Mouse (Mus musculus) neural tube, embryonic 11.5 days (tissue): Measurements from ENCODE around the gene Ifi27l2b. TPM values are rescaled to one million over a fixed set of nuclear protein-coding genes. Genes with fewer than 3 reads are reported as not detected.
"Not testable (repeated sequence)": the region's sequence is repeated elsewhere in the genome, so short reads cannot be mapped to it uniquely, and the experiment has no call there.

Experiments used
- ATAC-seq: fragments of 200-750 bp; cut with Nextera tagmentation; 2 replicates; pipeline ENCODE4 v1.8.0; 2017; ENCODE audit warnings: moderate number of reproducible peaks, mild to moderate bottlenecking, moderate TSS enrichment, moderate library complexity; ENCODE audit not compliant: insufficient read depth, low FRiP score, low TSS enrichment
- DNase-seq: peaks from one replicate; pipeline ENCODE4 v3.0.0-alpha.2; 2015; ENCODE audit warnings: low spot score
- H3K27ac ChIP-seq: fragments of 300-500 bp; sonication (generic); 2 replicates; pipeline ENCODE4 v1.5.1; 2014; ENCODE audit warnings: low read depth, mild to moderate bottlenecking, low read length
- H3K27me3 ChIP-seq: fragments of 300-500 bp; sonication (generic); 2 replicates; pipeline ENCODE4 v1.6.1; 2014; ENCODE audit warnings: mild to moderate bottlenecking, low read length, mixed read lengths; ENCODE audit not compliant: control insufficient read depth, insufficient read depth
- H3K36me3 ChIP-seq: fragments of 300-500 bp; sonication (generic); 2 replicates; pipeline ENCODE4 v1.6.1; 2014; ENCODE audit warnings: mild to moderate bottlenecking, low read length, moderate library complexity, mixed read lengths; ENCODE audit not compliant: control insufficient read depth, insufficient read depth
- H3K4me1 ChIP-seq: fragments of 300-500 bp; sonication (generic); 2 replicates; pipeline ENCODE4 v1.6.1; 2014; ENCODE audit warnings: low read length, mixed read lengths; ENCODE audit not compliant: control insufficient read depth, insufficient read depth
- H3K4me2 ChIP-seq: fragments of 300-500 bp; sonication (generic); 2 replicates; pipeline ENCODE4 v1.6.1; 2014; ENCODE audit warnings: low read depth, mild to moderate bottlenecking, moderate library complexity
- H3K4me3 ChIP-seq: fragments of 300-500 bp; sonication (generic); 2 replicates; pipeline ENCODE4 v1.5.1; 2014; ENCODE audit warnings: low read depth, low read length
- H3K9ac ChIP-seq: fragments of 300-500 bp; sonication (generic); 2 replicates; pipeline ENCODE4 v1.6.1; 2014; ENCODE audit warnings: mild to moderate bottlenecking, low read length
- H3K9me3 ChIP-seq: fragments of 300-500 bp; sonication (generic); 2 replicates; pipeline ENCODE4 v1.6.1; 2016; ENCODE audit warnings: low read length; ENCODE audit not compliant: control insufficient read depth
- WGBS: fragments of 180-500 bp; shearing (Covaris S2); extraction: QIAGEN DNeasy Blood & Tissue Kit; methylation state at CpG from one replicate; pipeline ENCODE4 v1.1.7; 2014; 5-methylcytosine and 5-hydroxymethylcytosine counted together
- polyA plus RNA-seq: library from polyadenylated mRNA; unstranded; fragments of >200 nt; fragmentation: Nextera tagmentation; extraction: Ambion mirVana; gene quantifications from 2 replicates; pipeline ENCODE4 v1.2.1, GENCODE M21; 2014

The Ifi27l2b gene
- polyA plus RNA-seq, 1 experiment from 2014 or later = not detected

DNA sequence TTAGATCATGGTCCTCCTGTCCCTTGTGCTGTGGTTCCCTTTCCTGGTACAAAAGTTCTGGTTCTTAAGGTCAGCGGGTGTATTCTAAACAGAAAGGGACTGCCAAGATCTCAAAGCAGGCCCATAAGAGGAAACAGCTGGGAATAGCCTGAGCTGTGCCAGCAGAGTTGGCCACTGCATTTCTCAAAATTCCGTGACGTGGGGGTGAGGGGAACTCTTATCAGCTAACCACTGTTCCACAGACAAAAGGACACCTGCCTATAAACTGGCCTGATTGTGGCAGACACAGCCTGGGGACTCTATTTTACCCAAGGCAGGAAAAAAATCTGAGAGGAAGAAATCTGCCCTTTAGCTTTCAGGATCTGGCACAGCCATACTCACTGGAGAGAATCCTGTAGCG, 30.3 kb upstream of the Ifi27l2b start:
- no peak for DNase-seq
- Histone ChIP-seq H3K4me3 (no peak overlapping the region), H3K27me3 (no peaks in the 10 kb centered on the region), H3K36me3 (no peaks in the 10 kb centered on the region), H3K9ac (no peak overlapping the region), H3K27ac (no peak overlapping the region), H3K9me3 (no peaks in the 10 kb centered on the region), H3K4me1 (no peaks in the 10 kb centered on the region), H3K4me2 (no peak overlapping the region)
- no peak for ATAC-seq
- 78% methylated on average over 4 of the region's 4 CpGs for WGBS

GRCm38 (mm10) chr12:103486726-103487125, 29.7 kb upstream of the Ifi27l2b start:
- Histone ChIP-seq H3K36me3 (no peaks in the 10 kb centered on the region), H3K4me2 (no peak overlapping the region), H3K9ac (no peak overlapping the region), H3K27ac (no peak overlapping the region), H3K9me3 (no peaks in the 10 kb centered on the region), H3K4me3 (no peak overlapping the region), H3K4me1 (no peaks in the 10 kb centered on the region), H3K27me3 (no peaks in the 10 kb centered on the region)
- DNase-seq (no peak), ATAC-seq (no peak)
- 86% methylated on average over 1 of the region's 1 CpGs for WGBS

GRCm38 (mm10) chr12:103484200-103484972, 27.4 kb upstream of the Ifi27l2b start:
- H3K4me3 ChIP-seq, H3K27ac ChIP-seq, DNase-seq, H3K27me3 ChIP-seq, H3K4me1 ChIP-seq, H3K4me2 ChIP-seq, H3K36me3 ChIP-seq, H3K9ac ChIP-seq, ATAC-seq, H3K9me3 ChIP-seq: not testable (repeated sequence)
- 61% methylated on average over 9 of the region's 9 CpGs for WGBS

DNA sequence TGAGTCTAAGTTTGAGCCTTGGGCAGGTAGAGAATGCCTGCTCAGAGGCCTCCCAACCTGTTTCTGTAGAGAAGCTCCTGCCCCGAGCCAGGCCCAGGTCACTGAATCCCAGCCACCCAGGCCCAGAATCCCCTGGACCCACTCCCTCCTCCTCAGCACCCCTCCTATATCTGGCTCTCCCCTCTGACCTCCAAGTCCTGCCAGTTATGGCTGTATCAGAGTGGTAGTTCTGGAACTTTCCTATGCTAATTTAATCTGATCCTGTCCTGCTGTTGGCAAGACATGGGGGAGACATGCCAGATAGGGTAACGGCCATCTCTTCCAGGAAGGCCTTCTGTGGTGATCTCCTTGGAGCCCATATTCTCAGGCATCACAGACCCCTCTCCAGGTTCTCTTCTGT, 25.8 kb upstream of the Ifi27l2b start:
- no peak overlapping the region for H3K9ac ChIP-seq
- no peaks in the 10 kb centered on the region for H3K36me3 ChIP-seq
- no peaks in the 10 kb centered on the region for H3K27me3 ChIP-seq
- H3K9me3 ChIP-seq = no peaks in the 10 kb centered on the region
- ATAC-seq (no peak), DNase-seq (no peak)
- H3K4me1 ChIP-seq = no peaks in the 10 kb centered on the region
- 73% methylated on average over 2 of the region's 2 CpGs for WGBS
- H3K27ac ChIP-seq = no peak overlapping the region
- no peak overlapping the region for H3K4me2 ChIP-seq
- no peak overlapping the region for H3K4me3 ChIP-seq

- DNase-seq (no peak), ATAC-seq (no peak)
- H3K36me3 ChIP-seq = no peaks in the 10 kb centered on the region
- H3K27me3 ChIP-seq = no peaks in the 10 kb centered on the region
- H3K4me3 ChIP-seq = no peak overlapping the region
- H3K4me1 ChIP-seq = no peaks in the 10 kb centered on the region
- no peak overlapping the region for H3K4me2 ChIP-seq
- WGBS = 82% methylated on average over 5 of the region's 5 CpGs
- H3K9ac ChIP-seq = no peak overlapping the region
- H3K9me3 ChIP-seq = no peaks in the 10 kb centered on the region
- H3K27ac ChIP-seq = no peak overlapping the region
Measured at GRCm38 (mm10) chr12:103481671-103482070, 24.6 kb upstream of the Ifi27l2b start.

DNA sequence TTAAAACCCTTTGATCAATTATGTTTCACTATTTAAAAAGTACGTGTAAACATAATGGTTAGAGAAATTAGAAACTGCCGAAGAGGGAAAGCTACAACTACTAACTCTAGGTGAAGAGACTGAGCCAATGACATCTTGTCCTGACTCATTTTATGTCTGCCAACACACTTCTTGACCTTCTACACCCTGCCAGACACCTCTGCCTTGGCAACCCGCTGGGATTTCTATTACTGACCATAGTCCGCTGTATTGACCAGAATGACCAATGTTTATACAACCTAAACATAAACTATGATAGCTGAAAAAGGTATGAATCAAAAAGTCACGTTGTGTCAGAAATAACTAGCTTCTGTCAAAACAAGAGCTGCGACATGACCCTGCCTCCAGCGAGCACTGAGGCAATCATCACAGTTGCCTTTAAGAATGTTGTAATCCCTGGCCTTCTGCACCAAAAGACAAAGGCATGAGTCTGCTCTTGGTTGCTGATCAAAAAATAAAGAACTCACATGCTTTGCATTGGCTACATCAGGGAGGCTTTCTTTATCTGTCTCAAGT, 20.5 kb upstream of the Ifi27l2b start:
- Histone ChIP-seq H3K4me1 (no peaks in the 10 kb centered on the region), H3K27me3 (no peaks in the 10 kb centered on the region), H3K36me3 (no peaks in the 10 kb centered on the region), H3K27ac (no peak overlapping the region), H3K9ac (no peak overlapping the region), H3K4me3 (no peak overlapping the region), H3K4me2 (no peak overlapping the region), H3K9me3 (no peaks in the 10 kb centered on the region)
- WGBS = 75% methylated on average over 7 of the region's 7 CpGs
- ATAC-seq (no peak), DNase-seq (no peak)

DNA sequence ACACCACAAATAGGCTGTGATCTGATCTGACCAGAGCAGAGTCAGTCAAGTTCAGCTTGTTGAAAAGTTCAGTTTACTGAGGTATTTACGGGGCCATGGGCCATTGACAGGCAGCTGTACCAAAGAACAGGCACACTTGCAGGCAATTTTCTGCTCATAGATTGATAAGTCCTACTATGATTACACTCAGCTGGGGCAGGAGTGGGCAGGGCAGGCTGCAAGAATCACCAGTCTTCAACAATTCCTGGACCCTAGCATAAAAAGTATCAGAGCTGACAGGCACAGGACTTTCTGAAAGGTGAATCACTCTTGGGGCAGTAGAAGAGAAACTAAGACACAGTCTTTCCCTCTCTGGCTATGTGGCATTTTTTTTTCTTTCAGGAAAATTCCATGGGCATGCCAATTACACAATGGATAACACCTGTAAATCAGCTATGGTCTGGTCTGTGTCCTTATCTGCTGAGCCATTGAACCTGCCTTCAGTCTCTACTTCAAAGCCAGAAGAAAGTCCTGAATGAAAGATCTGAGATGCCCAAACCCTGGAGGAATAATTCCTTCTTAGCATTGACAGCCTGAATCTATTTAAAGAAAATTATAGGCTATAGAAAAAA, 19.9 kb upstream of the Ifi27l2b start:
- no peak overlapping the region for H3K9ac ChIP-seq
- H3K4me2 ChIP-seq = no peak overlapping the region
- H3K4me1 ChIP-seq = no peaks in the 10 kb centered on the region
- 71% methylated on average over 1 of the region's 1 CpGs for WGBS
- no peak overlapping the region for H3K27ac ChIP-seq
- DNase-seq (no peak), ATAC-seq (no peak)
- H3K27me3 ChIP-seq = no peaks in the 10 kb centered on the region
- H3K9me3 ChIP-seq = no peaks in the 10 kb centered on the region
- no peaks in the 10 kb centered on the region for H3K36me3 ChIP-seq
- no peak overlapping the region for H3K4me3 ChIP-seq

DNA sequence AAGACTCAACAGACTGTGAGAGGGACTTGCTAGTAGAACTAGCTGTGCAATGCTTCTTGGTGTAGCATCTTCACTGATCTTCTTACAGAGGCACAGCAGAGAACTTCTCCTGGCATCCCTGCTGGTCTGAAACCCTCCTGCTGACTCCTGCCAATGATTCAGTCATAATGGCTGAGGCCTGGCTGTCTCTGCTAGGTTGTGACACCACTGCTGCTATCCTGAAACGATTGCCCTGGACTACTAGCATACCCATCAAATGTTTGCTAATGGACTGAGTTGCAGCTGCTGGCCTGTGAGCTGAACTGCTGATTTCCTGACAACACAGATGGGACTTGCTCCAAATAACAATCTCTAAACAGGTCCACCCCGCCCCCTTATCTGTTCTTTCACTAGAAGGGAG, 17.5 kb upstream of the Ifi27l2b start:
- DNase-seq = no peak
- no peak for ATAC-seq
- no peak overlapping the region for H3K9ac ChIP-seq
- no peaks in the 10 kb centered on the region for H3K27me3 ChIP-seq
- WGBS = 48% methylated on average over 2 of the region's 2 CpGs
- H3K9me3 ChIP-seq = no peaks in the 10 kb centered on the region
- H3K4me2 ChIP-seq = no peak overlapping the region
- H3K36me3 ChIP-seq = no peaks in the 10 kb centered on the region
- H3K4me3 ChIP-seq = no peak overlapping the region
- H3K27ac ChIP-seq = no peak overlapping the region
- H3K4me1 ChIP-seq = no peaks in the 10 kb centered on the region

DNA sequence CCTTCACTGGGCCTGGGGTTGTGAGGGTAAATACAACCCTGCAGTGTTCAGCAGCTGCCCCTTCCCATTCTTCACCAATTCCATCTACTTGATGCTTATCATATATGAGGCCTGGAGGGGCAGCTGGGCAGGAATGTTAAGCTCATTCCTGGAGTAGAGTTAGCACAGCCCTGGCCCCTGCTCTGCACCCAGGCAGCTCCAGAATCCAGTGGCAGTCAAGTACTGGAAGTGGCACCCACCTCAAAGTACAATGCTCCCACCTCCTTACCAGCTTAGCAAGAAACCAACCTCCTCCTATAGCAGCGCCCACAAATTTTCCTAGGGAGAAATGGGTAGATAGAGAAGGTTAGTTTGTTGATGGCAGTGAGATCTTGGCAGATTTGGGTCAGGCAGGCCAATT, 296 bp downstream of the Ifi27l2b start:
- not testable (repeated sequence) for H3K36me3 ChIP-seq, DNase-seq, H3K27ac ChIP-seq, H3K9me3 ChIP-seq, H3K9ac ChIP-seq, H3K4me3 ChIP-seq, H3K27me3 ChIP-seq, ATAC-seq, H3K4me1 ChIP-seq, H3K4me2 ChIP-seq
- no CpG with 5 or more reads among the region's 1 CpGs for WGBS
